Mouse (Mus musculus) olfactory bulb, adult 2 months (tissue): ENCODE measurements around the gene Ppp1r1b.

Experiments used
- CTCF ChIP-seq: fragments of 200-500 bp; IDR thresholded peaks from 2 replicates; pipeline ENCODE4 v1.5.1; 2012; ENCODE audit warnings: low read depth, mild to moderate bottlenecking, low read length, moderate library complexity; ENCODE audit not compliant: insufficient read depth
- POLR2A ChIP-seq: fragments of 200-500 bp; IDR thresholded peaks from 2 replicates; pipeline ENCODE4 v1.6.1; 2012; ENCODE audit warnings: mild to moderate bottlenecking, low read depth, low read length, moderate library complexity; ENCODE audit not compliant: insufficient read depth

- TF ChIP-seq CTCF (no peak), POLR2A (no peak)
Observed at GRCm38 (mm10) chr11:98353651-98354211, 5.5 kb downstream of the Ppp1r1b start.
